Mouse (Mus musculus) forebrain, embryonic 13.5 days (tissue): ENCODE results near the gene Ddx27. TPM values are rescaled to one million over a fixed set of nuclear protein-coding genes. Genes with fewer than 3 reads are reported as not detected.

Experiments
- ATAC-seq: fragments of 200-750 bp; cut with Nextera tagmentation; 2 replicates; pipeline ENCODE4 v1.8.0; 2017
- H3K27ac ChIP-seq: fragments of 300-500 bp; sonication (generic); 2 replicates; pipeline ENCODE4 v1.5.1; 2015; ENCODE audit warnings: inconsistent platforms, mild to moderate bottlenecking, moderate library complexity
- H3K27me3 ChIP-seq: fragments of 300-500 bp; sonication (generic); 2 replicates; pipeline ENCODE4 v1.6.1; 2015; ENCODE audit warnings: mild to moderate bottlenecking, inconsistent platforms
- H3K36me3 ChIP-seq: fragments of 300-500 bp; sonication (generic); 2 replicates; pipeline ENCODE4 v1.6.1; 2015; ENCODE audit warnings: mild to moderate bottlenecking, inconsistent platforms; ENCODE audit not compliant: poor library complexity, severe bottlenecking
- H3K4me1 ChIP-seq: fragments of 300-500 bp; sonication (generic); 2 replicates; pipeline ENCODE4 v1.6.1; 2015; ENCODE audit warnings: inconsistent platforms
- H3K4me2 ChIP-seq: fragments of 300-500 bp; sonication (generic); 2 replicates; pipeline ENCODE4 v1.6.1; 2015; ENCODE audit warnings: inconsistent platforms, mild to moderate bottlenecking, moderate library complexity
- H3K4me3 ChIP-seq: fragments of 300-500 bp; sonication (generic); 2 replicates; pipeline ENCODE4 v1.5.1; 2015; ENCODE audit warnings: mild to moderate bottlenecking, inconsistent platforms
- H3K9ac ChIP-seq: fragments of 300-500 bp; sonication (generic); 2 replicates; pipeline ENCODE4 v1.6.1; 2015; ENCODE audit warnings: mild to moderate bottlenecking, inconsistent platforms
- H3K9me3 ChIP-seq: fragments of 300-500 bp; sonication (generic); replicated peaks from 2 replicates; pipeline ENCODE4 v1.6.1; 2016; ENCODE audit warnings: inconsistent platforms
- WGBS: fragments of 180-500 bp; shearing (Covaris S2); methylation state at CpG from one replicate; pipeline ENCODE4 v1.1.7; 2015; 5-methylcytosine and 5-hydroxymethylcytosine counted together
- polyA plus RNA-seq: library from polyadenylated mRNA; unstranded; fragments of >200 nt; fragmentation: Nextera tagmentation; extraction: Ambion mirVana; gene quantifications from 2 replicates; pipeline ENCODE4 v1.2.1, GENCODE M21; 2015

Gene Ddx27
- polyA plus RNA-seq, 1 experiment from 2014 or later = 46.7 TPM

DNA sequence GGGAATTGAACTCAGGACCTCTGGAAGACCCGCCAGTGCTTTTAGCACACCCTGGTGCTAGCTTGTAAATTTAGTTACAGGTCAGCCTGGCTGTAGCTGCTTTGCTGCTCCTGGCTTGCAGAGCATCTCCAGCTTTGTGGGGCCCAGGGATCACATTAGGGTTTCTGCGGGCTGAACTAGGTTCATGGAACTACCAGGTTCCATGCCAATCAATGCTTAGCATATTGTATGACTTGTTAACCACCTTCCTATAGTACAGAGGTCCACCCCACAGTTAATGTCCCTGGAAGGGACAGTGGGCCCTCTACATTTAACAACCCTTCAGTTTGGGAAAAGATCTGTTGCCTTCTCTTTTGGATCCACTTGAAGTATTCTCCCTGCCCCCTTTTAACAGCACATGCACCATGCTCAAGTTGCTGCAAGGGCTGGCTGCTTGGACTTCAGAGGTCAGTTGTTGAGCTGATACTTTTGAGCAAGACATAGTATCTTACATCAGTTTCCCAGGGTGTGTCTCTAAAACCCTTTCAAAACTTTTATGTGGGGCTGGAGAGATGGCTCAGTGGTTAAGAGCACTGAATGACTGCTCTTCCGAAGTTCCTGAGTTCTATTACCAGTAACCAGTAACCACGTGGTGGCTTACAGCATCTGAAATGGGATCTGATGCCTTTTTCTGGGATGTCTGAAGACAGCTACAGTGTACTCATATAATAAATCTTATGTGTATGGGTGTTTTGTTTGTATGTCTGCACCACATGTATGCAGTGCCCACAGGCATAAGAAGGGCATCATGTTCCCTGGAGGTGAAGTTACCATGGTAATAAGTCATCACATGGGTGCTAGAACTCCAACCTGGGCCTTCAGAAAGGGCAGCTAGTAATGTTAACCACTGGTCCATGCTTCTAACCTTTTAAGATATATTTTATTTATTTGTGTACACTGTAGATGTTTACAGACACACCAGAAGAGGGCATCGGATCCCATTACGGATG lies 51.8 kb downstream of the Ddx27 start:
- Histone ChIP-seq H3K4me2 (no peak overlapping the region), H3K4me1 (peaks cover 26% of the 10 kb centered on the region), H3K27ac (no peak overlapping the region), H3K9me3 (no peaks in the 10 kb centered on the region), H3K36me3 (peaks cover 26% of the 10 kb centered on the region), H3K4me3 (no peak overlapping the region), H3K9ac (no peak overlapping the region), H3K27me3 (no peaks in the 10 kb centered on the region)
- WGBS = 29% methylated on average over 6 of the region's 6 CpGs
- no peak for ATAC-seq

DNA sequence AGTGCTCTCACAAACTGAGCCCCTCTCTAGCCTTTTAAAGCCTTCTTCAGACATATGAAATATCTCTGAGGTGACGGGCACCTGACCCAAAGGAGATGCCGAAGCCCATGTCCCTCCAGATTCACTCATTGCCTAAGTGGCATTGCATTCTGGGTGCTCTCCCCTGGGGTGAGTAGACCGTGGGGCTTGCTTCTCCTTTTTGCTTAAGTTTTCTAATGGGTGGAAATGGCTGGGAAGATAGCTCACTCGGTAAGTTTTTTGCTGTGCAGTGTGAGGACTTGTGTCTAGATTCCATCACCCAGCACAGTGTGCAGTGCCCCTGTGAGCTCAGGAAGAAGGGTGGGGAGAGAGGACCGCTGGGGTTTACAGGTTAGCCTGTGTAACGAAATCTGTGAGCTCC lies 52.6 kb downstream of the Ddx27 start:
- peaks cover 27% of the 10 kb centered on the region for H3K4me1 ChIP-seq
- peak overlapping the region; percentile 0; the same call in 1 of the 2 replicates for H3K27ac ChIP-seq
- H3K9ac ChIP-seq = no peak overlapping the region
- 50% methylated on average over 6 of the region's 6 CpGs for WGBS
- no peak overlapping the region for H3K4me2 ChIP-seq
- ATAC-seq = no peak
- no peak overlapping the region for H3K4me3 ChIP-seq
- peaks cover 26% of the 10 kb centered on the region for H3K36me3 ChIP-seq
- no peaks in the 10 kb centered on the region for H3K27me3 ChIP-seq
- H3K9me3 ChIP-seq = no peaks in the 10 kb centered on the region

- Histone ChIP-seq H3K36me3 (peaks cover 18% of the 10 kb centered on the region), H3K27ac (no peak overlapping the region), H3K4me3 (no peak overlapping the region), H3K27me3 (no peaks in the 10 kb centered on the region), H3K9ac (no peak overlapping the region), H3K9me3 (no peaks in the 10 kb centered on the region), H3K4me1 (peaks cover 18% of the 10 kb centered on the region), H3K4me2 (no peak overlapping the region)
- no peak for ATAC-seq
- 67% methylated on average over 6 of the region's 6 CpGs for WGBS
Observed at GRCm38 (mm10) chr2:167070341-167070740, 55.3 kb downstream of the Ddx27 start.

DNA sequence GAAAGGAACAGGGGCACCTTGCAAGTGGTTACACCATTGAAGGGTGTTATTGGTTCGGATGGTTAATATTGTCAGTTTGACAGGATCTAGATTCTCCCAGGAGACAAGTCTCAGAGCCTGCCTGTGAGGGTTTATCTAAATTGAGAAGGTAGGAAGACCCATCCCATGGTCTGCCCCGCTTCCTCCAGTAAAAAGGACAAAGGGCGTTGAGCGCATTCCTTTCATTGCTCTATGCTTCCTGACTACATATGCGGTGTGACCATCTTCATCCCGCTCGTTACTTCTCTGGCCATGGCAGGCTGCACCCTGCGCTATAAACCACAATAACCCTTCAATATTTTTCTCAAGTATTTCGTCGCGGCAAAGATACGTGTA lies 56.3 kb downstream of the Ddx27 start:
- peaks cover 10% of the 10 kb centered on the region for H3K4me1 ChIP-seq
- H3K36me3 ChIP-seq = peaks cover 9% of the 10 kb centered on the region
- WGBS = 20% methylated on average over 12 of the region's 12 CpGs
- H3K4me3 ChIP-seq = peak overlapping the region; percentile 44
- peak overlapping the region; percentile 67 for H3K27ac ChIP-seq
- H3K27me3 ChIP-seq = no peaks in the 10 kb centered on the region
- peak overlapping the region; percentile 66 for H3K4me2 ChIP-seq
- ATAC-seq = peak; percentile 19
- no peaks in the 10 kb centered on the region for H3K9me3 ChIP-seq
- peak overlapping the region; percentile 65 for H3K9ac ChIP-seq

- H3K4me2 ChIP-seq = peak overlapping the region; percentile 66
- WGBS = 7% methylated on average over 22 of the region's 22 CpGs
- H3K9ac ChIP-seq = peak overlapping the region; percentile 65
- H3K27me3 ChIP-seq = no peaks in the 10 kb centered on the region
- peak overlapping the region; percentile 44 for H3K4me3 ChIP-seq
- H3K36me3 ChIP-seq = peaks cover 2% of the 10 kb centered on the region; the same call in 1 of the 2 replicates
- peak overlapping the region; percentile 67 for H3K27ac ChIP-seq
- H3K9me3 ChIP-seq = no peaks in the 10 kb centered on the region
- ATAC-seq = peak; percentile 98
- peaks cover 10% of the 10 kb centered on the region for H3K4me1 ChIP-seq
Observed at GRCm38 (mm10) chr2:167071641-167072601, 56.9 kb downstream of the Ddx27 start.

- Histone ChIP-seq H3K4me3 (no peak overlapping the region), H3K4me2 (no peak overlapping the region), H3K9ac (no peak overlapping the region), H3K4me1 (peaks cover 21% of the 10 kb centered on the region), H3K9me3 (no peaks in the 10 kb centered on the region), H3K36me3 (no peaks in the 10 kb centered on the region), H3K27ac (no peak overlapping the region), H3K27me3 (no peaks in the 10 kb centered on the region)
- WGBS = 89% methylated on average over 5 of the region's 5 CpGs
- ATAC-seq = no peak
Observed at GRCm38 (mm10) chr2:167074587-167074986, 59.6 kb downstream of the Ddx27 start.

GRCm38 (mm10) chr2:167076352-167076751 lies 61.4 kb downstream of the Ddx27 start:
- peaks cover 22% of the 10 kb centered on the region for H3K4me1 ChIP-seq
- no peak overlapping the region for H3K9ac ChIP-seq
- H3K27me3 ChIP-seq = no peaks in the 10 kb centered on the region
- 96% methylated on average over 4 of the region's 4 CpGs for WGBS
- H3K27ac ChIP-seq = no peak overlapping the region
- H3K36me3 ChIP-seq = no peaks in the 10 kb centered on the region
- H3K9me3 ChIP-seq = no peaks in the 10 kb centered on the region
- ATAC-seq = no peak
- no peak overlapping the region for H3K4me3 ChIP-seq
- H3K4me2 ChIP-seq = no peak overlapping the region

DNA sequence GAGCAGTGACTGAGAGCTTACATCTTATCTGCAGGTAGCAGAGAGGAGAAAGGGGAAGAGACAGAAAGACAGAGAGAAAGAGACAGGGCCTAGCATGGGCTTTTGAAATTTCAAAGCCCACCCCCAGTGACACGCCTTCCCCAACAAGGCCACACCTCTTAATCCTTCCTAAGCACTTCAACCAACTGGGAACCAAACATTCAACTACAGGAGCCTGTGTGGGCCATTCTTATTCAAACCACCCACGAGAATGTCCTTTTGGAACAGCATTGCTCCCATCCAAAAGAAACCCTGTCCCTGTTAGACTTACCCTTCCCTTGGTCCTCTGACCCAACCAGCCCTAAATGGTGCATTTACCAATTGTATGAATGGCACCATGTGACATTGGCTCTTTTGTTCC lies 61.8 kb downstream of the Ddx27 start:
- H3K27ac ChIP-seq = no peak overlapping the region
- H3K4me1 ChIP-seq = peaks cover 26% of the 10 kb centered on the region
- H3K4me2 ChIP-seq = no peak overlapping the region
- no peak overlapping the region for H3K9ac ChIP-seq
- no peaks in the 10 kb centered on the region for H3K27me3 ChIP-seq
- no peaks in the 10 kb centered on the region for H3K9me3 ChIP-seq
- H3K36me3 ChIP-seq = no peaks in the 10 kb centered on the region
- ATAC-seq = no peak
- 75% methylated on average over 2 of the region's 2 CpGs for WGBS
- no peak overlapping the region for H3K4me3 ChIP-seq

DNA sequence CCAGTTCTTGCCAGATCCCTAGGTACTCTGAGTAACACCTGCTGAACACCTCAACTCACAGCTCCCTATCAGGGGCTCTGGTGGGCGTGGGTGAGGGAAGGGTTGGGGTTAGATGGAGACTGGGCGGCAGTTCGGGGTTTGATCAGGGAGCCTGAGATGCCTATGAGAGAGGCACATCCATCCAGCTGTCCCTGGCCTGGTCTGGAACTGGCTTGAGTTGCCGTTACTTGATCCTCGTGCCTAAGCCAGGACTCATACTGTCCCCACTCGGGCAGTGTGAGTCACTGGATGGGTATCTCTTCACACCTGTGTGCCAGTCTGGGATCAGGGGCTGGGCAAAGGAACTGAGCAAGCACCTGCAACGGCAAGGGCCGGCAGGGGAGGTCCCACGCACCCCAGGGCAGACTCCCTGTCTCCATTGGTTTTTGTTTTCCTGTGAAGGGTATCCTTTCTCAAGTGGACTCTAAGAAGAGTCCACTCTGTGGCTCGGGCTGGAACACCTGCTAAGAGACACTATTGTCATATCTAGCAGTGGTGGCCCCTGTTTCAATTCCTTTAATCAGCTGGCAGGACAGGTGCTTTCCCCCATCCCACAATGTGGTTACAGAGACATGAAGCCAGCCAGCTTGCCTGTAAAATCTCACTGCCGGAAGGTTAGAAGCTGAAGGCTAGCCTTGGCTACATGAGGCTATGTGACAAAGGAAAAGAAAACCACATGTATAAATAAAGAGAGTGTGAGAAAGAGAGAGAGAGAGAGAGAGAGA lies 62.4 kb downstream of the Ddx27 start:
- H3K4me1 ChIP-seq = peaks cover 26% of the 10 kb centered on the region
- no peak overlapping the region for H3K4me3 ChIP-seq
- H3K9ac ChIP-seq = no peak overlapping the region
- no peak for ATAC-seq
- no peaks in the 10 kb centered on the region for H3K36me3 ChIP-seq
- H3K27ac ChIP-seq = no peak overlapping the region
- H3K9me3 ChIP-seq = no peaks in the 10 kb centered on the region
- H3K4me2 ChIP-seq = no peak overlapping the region
- WGBS = 87% methylated on average over 11 of the region's 11 CpGs
- H3K27me3 ChIP-seq = no peaks in the 10 kb centered on the region

DNA sequence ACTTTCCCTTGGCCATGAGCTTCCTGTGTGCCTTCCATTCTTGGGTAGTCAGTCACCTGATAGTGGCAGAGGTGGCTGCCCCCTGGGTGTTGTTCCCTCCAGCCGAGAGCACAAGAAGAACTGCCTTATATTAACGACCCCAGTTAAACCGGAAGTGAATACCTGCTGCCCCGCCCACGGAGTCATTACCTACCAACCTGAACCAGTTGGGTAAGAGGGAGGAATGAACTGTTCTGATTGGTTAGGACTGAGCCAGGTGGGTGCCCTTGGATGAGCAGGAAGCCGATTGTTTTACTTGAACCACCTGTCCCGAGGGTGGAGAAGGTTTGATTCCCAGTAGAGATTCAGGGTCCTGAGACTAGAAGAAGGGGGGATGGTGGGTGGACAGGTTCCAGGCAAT lies 63.5 kb downstream of the Ddx27 start:
- Histone ChIP-seq H3K4me3 (no peak overlapping the region), H3K27ac (no peak overlapping the region), H3K27me3 (no peaks in the 10 kb centered on the region), H3K4me2 (no peak overlapping the region), H3K9me3 (no peaks in the 10 kb centered on the region), H3K4me1 (peaks cover 25% of the 10 kb centered on the region), H3K36me3 (no peaks in the 10 kb centered on the region), H3K9ac (no peak overlapping the region)
- WGBS = 51% methylated on average over 7 of the region's 7 CpGs
- no peak for ATAC-seq

- peak overlapping the region; percentile 8; the same call in 1 of the 2 replicates for H3K4me2 ChIP-seq
- H3K9ac ChIP-seq = no peak overlapping the region
- peak; percentile 6; the same call in 1 of the 2 replicates for ATAC-seq
- H3K27ac ChIP-seq = peak overlapping the region; percentile 59
- H3K4me3 ChIP-seq = no peak overlapping the region
- 54% methylated on average over 9 of the region's 9 CpGs for WGBS
- peaks cover 25% of the 10 kb centered on the region for H3K4me1 ChIP-seq
- H3K36me3 ChIP-seq = no peaks in the 10 kb centered on the region
- H3K9me3 ChIP-seq = no peaks in the 10 kb centered on the region
- no peaks in the 10 kb centered on the region for H3K27me3 ChIP-seq
Observed at GRCm38 (mm10) chr2:167078931-167079495, 64.0 kb downstream of the Ddx27 start.
